Mouse (Mus musculus): ENCODE measurements at regions not wholly inside any gene's neighbourhood (a gene's known extent, or its start where the extent isn't known, plus 50 kb on each side); places are given as distances from the start of the nearest gene placed in this dataset.
"Not testable (repeated sequence)": the region's sequence is repeated elsewhere in the genome, so short reads cannot be mapped to it uniquely, and the experiment has no call there.

- H3K27me3 ChIP-seq (ENCODE audit: insufficient read depth, low read length): no peaks in the 10 kb centered on the region
- no peak overlapping the region for H3K4me2 ChIP-seq (ENCODE audit: low read depth, low read length)
- ATAC-seq: no peak
- H3K27ac ChIP-seq (ENCODE audit: low read depth): no peak overlapping the region
- DNase-seq: no peak
- no peak for TF ChIP-seq EP300 (IDR thresholded peaks at IDR 0.05; ENCODE audit: low read depth)
- no peak for TF ChIP-seq CTCF (IDR thresholded peaks at IDR 0.05; ENCODE audit: low read depth)
- H3K4me3 ChIP-seq (ENCODE audit: low read depth, low read length): no peak overlapping the region
- no peaks in the 10 kb centered on the region for H3K36me3 ChIP-seq (replicated peaks; ENCODE audit: insufficient read depth, low read length)
- H3K4me1 ChIP-seq (ENCODE audit: insufficient read depth): no peaks in the 10 kb centered on the region
- no peaks in the 10 kb centered on the region for H3K9me3 ChIP-seq (ENCODE audit: low read length)
- H3K9ac ChIP-seq (replicated peaks): no peak overlapping the region
Observed at GRCm38 (mm10) chr1:16904690-16905089, 811.6 kb upstream of the 4930444P10Rik start.

- H3K9ac ChIP-seq (replicated peaks); H3K27me3 ChIP-seq (ENCODE audit: insufficient read depth, low read length); H3K27ac ChIP-seq (ENCODE audit: low read depth); ATAC-seq; H3K36me3 ChIP-seq (replicated peaks; ENCODE audit: insufficient read depth, low read length); H3K4me1 ChIP-seq (ENCODE audit: insufficient read depth); H3K4me3 ChIP-seq (ENCODE audit: low read depth, low read length); H3K9me3 ChIP-seq (ENCODE audit: low read length); H3K4me2 ChIP-seq (ENCODE audit: low read depth, low read length); DNase-seq: not testable (repeated sequence)
- 67% methylated on average over 3 of the region's 3 CpGs for WGBS (ENCODE audit: insufficient replicate concordance)
Observed at GRCm38 (mm10) chr1:16868383-16868782, 775.3 kb upstream of the 4930444P10Rik start.

- not testable (repeated sequence) for H3K4me1 ChIP-seq (ENCODE audit: insufficient read depth); H3K36me3 ChIP-seq (replicated peaks; ENCODE audit: insufficient read depth, low read length); H3K27me3 ChIP-seq (ENCODE audit: insufficient read depth, low read length); ATAC-seq; DNase-seq; H3K4me2 ChIP-seq (ENCODE audit: low read depth, low read length); H3K4me3 ChIP-seq (ENCODE audit: low read depth, low read length); H3K27ac ChIP-seq (ENCODE audit: low read depth); H3K9me3 ChIP-seq (ENCODE audit: low read length); H3K9ac ChIP-seq (replicated peaks)
- WGBS (ENCODE audit: insufficient replicate concordance): 73% methylated on average over 6 of the region's 6 CpGs
Observed at GRCm38 (mm10) chr1:16867086-16867835, 774.1 kb upstream of the 4930444P10Rik start.

- no peak for DNase-seq
- H3K4me2 ChIP-seq (ENCODE audit: low read depth, low read length): no peak overlapping the region
- H3K27me3 ChIP-seq (ENCODE audit: insufficient read depth, low read length): no peaks in the 10 kb centered on the region
- H3K9me3 ChIP-seq (ENCODE audit: low read length): peaks cover 2% of the 10 kb centered on the region; the same call in 1 of the 2 replicates
- TF ChIP-seq EP300 (IDR thresholded peaks at IDR 0.05; ENCODE audit: low read depth) (no peak), CTCF (IDR thresholded peaks at IDR 0.05; ENCODE audit: low read depth) (no peak)
- no peak for ATAC-seq
- no peak overlapping the region for H3K9ac ChIP-seq (replicated peaks)
- no peaks in the 10 kb centered on the region for H3K4me1 ChIP-seq (ENCODE audit: insufficient read depth)
- no peak overlapping the region for H3K4me3 ChIP-seq (ENCODE audit: low read depth, low read length)
- H3K27ac ChIP-seq (ENCODE audit: low read depth): no peak overlapping the region
- no peaks in the 10 kb centered on the region for H3K36me3 ChIP-seq (replicated peaks; ENCODE audit: insufficient read depth, low read length)
Observed at GRCm38 (mm10) chr1:16837111-16837510, 744.0 kb upstream of the 4930444P10Rik start.

- not testable (repeated sequence) for H3K27ac ChIP-seq (ENCODE audit: low read depth); H3K4me3 ChIP-seq (ENCODE audit: low read depth, low read length); H3K9ac ChIP-seq (replicated peaks); DNase-seq; H3K36me3 ChIP-seq (replicated peaks; ENCODE audit: insufficient read depth, low read length); H3K4me1 ChIP-seq (ENCODE audit: insufficient read depth); H3K9me3 ChIP-seq (ENCODE audit: low read length); H3K27me3 ChIP-seq (ENCODE audit: insufficient read depth, low read length); H3K4me2 ChIP-seq (ENCODE audit: low read depth, low read length); ATAC-seq
- 69% methylated on average over 4 of the region's 4 CpGs for WGBS (ENCODE audit: insufficient replicate concordance)
Observed at GRCm38 (mm10) chr1:16824709-16825108, 731.6 kb upstream of the 4930444P10Rik start.

- no peak overlapping the region for H3K27ac ChIP-seq (ENCODE audit: low read depth)
- DNase-seq: no peak
- H3K9me3 ChIP-seq (ENCODE audit: low read length): no peaks in the 10 kb centered on the region
- ATAC-seq: no peak
- no peak overlapping the region for H3K9ac ChIP-seq (replicated peaks)
- H3K27me3 ChIP-seq (ENCODE audit: insufficient read depth, low read length): no peaks in the 10 kb centered on the region
- no peaks in the 10 kb centered on the region for H3K4me1 ChIP-seq (ENCODE audit: insufficient read depth)
- TF ChIP-seq EP300 (IDR thresholded peaks at IDR 0.05; ENCODE audit: low read depth): no peak
- TF ChIP-seq CTCF (IDR thresholded peaks at IDR 0.05; ENCODE audit: low read depth): no peak
- H3K36me3 ChIP-seq (replicated peaks; ENCODE audit: insufficient read depth, low read length): no peaks in the 10 kb centered on the region
- no peak overlapping the region for H3K4me2 ChIP-seq (ENCODE audit: low read depth, low read length)
- WGBS (ENCODE audit: insufficient replicate concordance): 64% methylated on average over 3 of the region's 3 CpGs
- no peak overlapping the region for H3K4me3 ChIP-seq (ENCODE audit: low read depth, low read length)
Observed at GRCm38 (mm10) chr1:16824057-16824456, 730.9 kb upstream of the 4930444P10Rik start.

- 61% methylated on average over 2 of the region's 2 CpGs for WGBS (ENCODE audit: insufficient replicate concordance)
- H3K9ac ChIP-seq (replicated peaks): no peak overlapping the region
- no peaks in the 10 kb centered on the region for H3K36me3 ChIP-seq (replicated peaks; ENCODE audit: insufficient read depth, low read length)
- no peak overlapping the region for H3K27ac ChIP-seq (ENCODE audit: low read depth)
- ATAC-seq: no peak
- no peak overlapping the region for H3K4me2 ChIP-seq (ENCODE audit: low read depth, low read length)
- TF ChIP-seq CTCF (IDR thresholded peaks at IDR 0.05; ENCODE audit: low read depth): no peak
- TF ChIP-seq EP300 (IDR thresholded peaks at IDR 0.05; ENCODE audit: low read depth): no peak
- no peak overlapping the region for H3K4me3 ChIP-seq (ENCODE audit: low read depth, low read length)
- no peaks in the 10 kb centered on the region for H3K9me3 ChIP-seq (ENCODE audit: low read length)
- H3K4me1 ChIP-seq (ENCODE audit: insufficient read depth): no peaks in the 10 kb centered on the region
- no peak for DNase-seq
- H3K27me3 ChIP-seq (ENCODE audit: insufficient read depth, low read length): no peaks in the 10 kb centered on the region
Observed at GRCm38 (mm10) chr1:16821186-16821585, 728.1 kb upstream of the 4930444P10Rik start.

Data from liver, postnatal 0 days (tissue).